Mouse (Mus musculus): ENCODE data around the gene Fbxl18. TPM values are rescaled to one million over a fixed set of nuclear protein-coding genes. Genes with fewer than 3 reads are reported as not detected.

Gene Fbxl18
- total and polyA plus RNA-seq, 2 experiments from 2014 or later = 27.0 to 38.0 TPM

DNA sequence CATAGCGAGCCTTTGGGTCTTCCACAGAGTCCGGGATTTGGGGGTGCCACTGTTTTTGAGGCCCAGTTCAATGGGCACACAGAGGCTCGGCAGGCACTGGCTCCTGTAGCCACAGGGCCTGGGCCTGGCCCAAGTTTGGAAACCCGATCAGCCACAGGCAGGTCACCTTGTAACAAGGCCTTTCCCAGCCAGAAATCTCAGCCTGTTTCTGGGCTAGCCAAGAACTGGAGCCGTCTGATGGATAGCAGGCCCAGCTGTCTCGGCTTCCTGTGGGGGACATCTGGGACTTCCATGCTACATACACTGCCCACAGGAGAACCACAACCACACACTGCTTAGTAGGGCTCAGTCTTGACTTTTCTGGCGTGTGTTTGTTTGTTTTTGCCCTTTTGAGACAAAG lies 21.4 kb upstream of the Fbxl18 start:
- H3K9ac ChIP-seq = no peak overlapping the region
- ATAC-seq (no peak), DNase-seq (no peak)
- H3K4me3 ChIP-seq (ENCODE audit: low read depth, low read length) = no peak overlapping the region
- no peaks in the 10 kb centered on the region for H3K9me3 ChIP-seq (ENCODE audit: low read length)
- H3K4me2 ChIP-seq (ENCODE audit: low read depth) = no peak overlapping the region
- WGBS = 85% methylated on average over 7 of the region's 7 CpGs
- TF ChIP-seq CTCF (IDR thresholded peaks at IDR 0.05; ENCODE audit: low read depth) = no peak
- no peaks in the 10 kb centered on the region for H3K36me3 ChIP-seq (ENCODE audit: insufficient read depth)
- no peak overlapping the region for H3K27ac ChIP-seq (ENCODE audit: low read depth, low read length)
- no peaks in the 10 kb centered on the region for H3K27me3 ChIP-seq (ENCODE audit: insufficient read depth, low read length)
- H3K4me1 ChIP-seq (ENCODE audit: insufficient read depth) = no peaks in the 10 kb centered on the region

DNA sequence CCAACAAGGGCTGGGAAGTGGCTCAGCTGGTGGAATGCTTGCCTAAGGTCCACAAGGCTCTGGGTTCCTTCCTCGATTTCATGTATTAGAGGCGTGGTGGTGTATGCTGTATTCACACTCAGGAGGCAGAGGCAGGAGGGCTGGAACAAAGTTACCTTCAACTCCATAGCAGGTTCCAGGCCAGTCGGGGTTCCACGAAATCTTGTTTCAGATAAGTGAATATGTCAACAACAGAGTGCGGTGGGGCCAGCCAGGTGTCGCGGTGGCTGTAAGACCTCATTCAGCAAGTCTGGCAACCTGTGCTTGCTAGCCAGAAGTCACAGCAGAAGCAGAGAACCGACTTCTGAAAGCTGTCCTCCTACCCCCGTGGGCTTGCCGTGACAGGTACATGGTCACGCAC lies 20.0 kb upstream of the Fbxl18 start:
- Histone ChIP-seq H3K9ac (no peak overlapping the region), H3K9me3 (ENCODE audit: low read length) (no peaks in the 10 kb centered on the region), H3K27me3 (ENCODE audit: insufficient read depth, low read length) (no peaks in the 10 kb centered on the region), H3K27ac (ENCODE audit: low read depth, low read length) (no peak overlapping the region), H3K4me2 (ENCODE audit: low read depth) (no peak overlapping the region), H3K36me3 (ENCODE audit: insufficient read depth) (no peaks in the 10 kb centered on the region), H3K4me1 (ENCODE audit: insufficient read depth) (no peaks in the 10 kb centered on the region), H3K4me3 (ENCODE audit: low read depth, low read length) (no peak overlapping the region)
- 94% methylated on average over 11 of the region's 11 CpGs for WGBS
- ATAC-seq (no peak), DNase-seq (no peak)
- TF ChIP-seq CTCF (IDR thresholded peaks at IDR 0.05; ENCODE audit: low read depth) = no peak

DNA sequence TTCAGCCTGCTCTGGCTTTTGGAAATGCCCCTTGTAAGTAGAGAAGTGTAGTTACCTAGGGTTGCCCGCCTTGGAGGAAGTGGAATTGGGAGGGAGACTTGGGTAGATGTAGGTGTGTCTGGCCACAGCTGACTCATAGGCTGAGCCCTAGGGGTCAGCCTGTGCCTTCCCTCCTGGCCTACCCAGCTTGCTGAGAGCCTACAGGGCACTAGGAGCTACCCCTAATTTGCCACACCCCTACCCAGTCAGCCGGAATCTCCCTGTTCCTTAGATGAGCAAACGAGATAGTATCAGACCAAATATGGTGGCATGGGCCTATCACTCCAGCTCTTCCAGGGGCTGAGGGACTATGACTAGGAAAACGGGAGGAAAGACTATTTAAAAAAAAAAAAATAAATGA lies 17.5 kb upstream of the Fbxl18 start:
- DNase-seq (no peak), ATAC-seq (no peak)

GRCm38 (mm10) chr5:142912320-142912719 lies 17.1 kb upstream of the Fbxl18 start:
- no peaks in the 10 kb centered on the region for H3K36me3 ChIP-seq (ENCODE audit: insufficient read depth)
- H3K9me3 ChIP-seq (ENCODE audit: low read length) = no peaks in the 10 kb centered on the region
- DNase-seq = no peak
- no peaks in the 10 kb centered on the region for H3K27me3 ChIP-seq (ENCODE audit: insufficient read depth, low read length)
- H3K4me3 ChIP-seq (ENCODE audit: low read depth, low read length) = no peak overlapping the region
- H3K4me2 ChIP-seq (ENCODE audit: low read depth) = no peak overlapping the region
- H3K9ac ChIP-seq = no peak overlapping the region
- no peak for TF ChIP-seq CTCF (IDR thresholded peaks at IDR 0.05; ENCODE audit: low read depth)
- WGBS = 85% methylated on average over 3 of the region's 3 CpGs
- peaks cover 6% of the 10 kb centered on the region for H3K4me1 ChIP-seq (ENCODE audit: insufficient read depth)
- H3K27ac ChIP-seq (ENCODE audit: low read depth, low read length) = no peak overlapping the region
- no peak for ATAC-seq

More for the DNA sequence above, 17.5 kb upstream of the Fbxl18 start:
- Histone ChIP-seq H3K9me3 (ENCODE audit: low read length) (no peaks in the 10 kb centered on the region), H3K4me1 (ENCODE audit: insufficient read depth) (peaks cover 2% of the 10 kb centered on the region), H3K4me3 (ENCODE audit: low read depth, low read length) (no peak overlapping the region), H3K9ac (no peak overlapping the region), H3K4me2 (ENCODE audit: low read depth) (no peak overlapping the region), H3K36me3 (ENCODE audit: insufficient read depth) (no peaks in the 10 kb centered on the region), H3K27ac (ENCODE audit: low read depth, low read length) (no peak overlapping the region), H3K27me3 (ENCODE audit: insufficient read depth, low read length) (no peaks in the 10 kb centered on the region)
- no peak for TF ChIP-seq CTCF (IDR thresholded peaks at IDR 0.05; ENCODE audit: low read depth)
- 83% methylated on average over 4 of the region's 4 CpGs for WGBS

- ATAC-seq = no peak
- 85% methylated on average over 2 of the region's 2 CpGs for WGBS
- Histone ChIP-seq H3K36me3 (ENCODE audit: insufficient read depth) (no peaks in the 10 kb centered on the region), H3K27ac (ENCODE audit: low read depth, low read length) (no peak overlapping the region), H3K4me3 (ENCODE audit: low read depth, low read length) (no peak overlapping the region), H3K27me3 (ENCODE audit: insufficient read depth, low read length) (no peaks in the 10 kb centered on the region), H3K4me1 (ENCODE audit: insufficient read depth) (peaks cover 11% of the 10 kb centered on the region), H3K9me3 (ENCODE audit: low read length) (no peaks in the 10 kb centered on the region), H3K9ac (no peak overlapping the region), H3K4me2 (ENCODE audit: low read depth) (no peak overlapping the region)
- TF ChIP-seq CTCF (IDR thresholded peaks at IDR 0.05; ENCODE audit: low read depth) = no peak
- DNase-seq = no peak
Observed at GRCm38 (mm10) chr5:142911629-142912028, 16.4 kb upstream of the Fbxl18 start.

- Histone ChIP-seq H3K4me2 (ENCODE audit: low read depth) (no peak overlapping the region), H3K27ac (ENCODE audit: low read depth, low read length) (no peak overlapping the region), H3K27me3 (ENCODE audit: insufficient read depth, low read length) (no peaks in the 10 kb centered on the region), H3K4me1 (ENCODE audit: insufficient read depth) (peaks cover 11% of the 10 kb centered on the region), H3K36me3 (ENCODE audit: insufficient read depth) (peaks cover 8% of the 10 kb centered on the region), H3K4me3 (ENCODE audit: low read depth, low read length) (no peak overlapping the region), H3K9ac (no peak overlapping the region), H3K9me3 (ENCODE audit: low read length) (no peaks in the 10 kb centered on the region)
- ATAC-seq = no peak
- TF ChIP-seq CTCF (IDR thresholded peaks at IDR 0.05; ENCODE audit: low read depth) = no peak
- 72% methylated on average over 8 of the region's 8 CpGs for WGBS
- no peak for DNase-seq
Observed at GRCm38 (mm10) chr5:142909576-142910278, 14.5 kb upstream of the Fbxl18 start.

- no peak for TF ChIP-seq CTCF (IDR thresholded peaks at IDR 0.05; ENCODE audit: low read depth)
- ATAC-seq (no peak), DNase-seq (no peak)
- H3K4me3 ChIP-seq (ENCODE audit: low read depth, low read length) = no peak overlapping the region
- peaks cover 11% of the 10 kb centered on the region for H3K4me1 ChIP-seq (ENCODE audit: insufficient read depth)
- no peak overlapping the region for H3K4me2 ChIP-seq (ENCODE audit: low read depth)
- WGBS = 30% methylated on average over 5 of the region's 5 CpGs
- H3K9ac ChIP-seq = no peak overlapping the region
- H3K36me3 ChIP-seq (ENCODE audit: insufficient read depth) = peaks cover 15% of the 10 kb centered on the region
- peak overlapping the region; percentile 40; the same call in 1 of the 2 replicates for H3K27ac ChIP-seq (ENCODE audit: low read depth, low read length)
- no peaks in the 10 kb centered on the region for H3K9me3 ChIP-seq (ENCODE audit: low read length)
- no peaks in the 10 kb centered on the region for H3K27me3 ChIP-seq (ENCODE audit: insufficient read depth, low read length)
Observed at GRCm38 (mm10) chr5:142908941-142909575, 13.8 kb upstream of the Fbxl18 start.
